Mouse (Mus musculus): Measurements from ENCODE around the gene Slf2. TPM values are rescaled to one million over a fixed set of nuclear protein-coding genes. Genes with fewer than 3 reads are reported as not detected.

Gene Slf2
- polyA plus RNA-seq, 1 experiment from 2014 or later: 28.3 TPM

DNA sequence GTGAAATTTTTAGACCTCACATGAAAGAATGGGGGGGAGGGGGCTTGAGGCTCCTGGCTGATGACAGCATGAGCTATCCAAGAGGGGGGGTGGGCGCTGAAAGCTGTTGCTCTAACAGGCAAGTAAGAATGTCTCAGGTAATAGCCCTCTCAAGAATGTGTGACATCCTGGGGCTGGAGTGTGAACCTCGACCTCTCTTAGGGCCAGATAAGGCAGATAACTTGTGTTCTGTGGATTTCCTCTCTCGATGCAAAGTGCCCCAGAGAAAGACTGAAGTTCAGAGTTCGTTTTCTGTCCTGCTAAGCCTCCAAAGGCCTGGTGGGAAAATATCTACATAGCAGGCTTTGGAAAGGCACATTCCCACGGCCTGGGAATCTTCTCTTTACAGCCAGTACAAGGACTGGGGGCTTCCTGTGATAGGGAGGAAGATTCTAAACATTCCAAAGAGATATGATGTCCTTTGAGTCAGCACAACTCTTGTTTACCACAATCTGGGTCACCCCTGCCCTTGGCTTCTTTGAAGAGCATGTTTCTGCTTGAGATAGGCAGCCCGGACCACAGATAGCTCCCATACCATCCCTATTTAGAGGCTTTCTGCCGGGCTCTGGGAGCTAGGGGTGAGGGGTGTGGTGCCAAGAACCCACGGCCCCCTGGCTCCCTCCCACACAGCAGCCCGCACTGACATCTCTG, 31.7 kb upstream of the Slf2 start:
- Histone ChIP-seq H3K4me1 (replicated peaks) (peaks cover 26% of the 10 kb centered on the region), H3K27me3 (peaks cover 17% of the 10 kb centered on the region), H3K4me3 (no peak overlapping the region), H3K36me3 (no peaks in the 10 kb centered on the region), H3K9me3 (no peaks in the 10 kb centered on the region), H3K27ac (replicated peaks) (peak overlapping the region; percentile 75), H3K4me2 (no peak overlapping the region), H3K9ac (peak overlapping the region; percentile 20)
- 36% methylated on average over 9 of the region's 9 CpGs for WGBS
- no peak for ATAC-seq (ENCODE audit: low FRiP score, low read depth)

DNA sequence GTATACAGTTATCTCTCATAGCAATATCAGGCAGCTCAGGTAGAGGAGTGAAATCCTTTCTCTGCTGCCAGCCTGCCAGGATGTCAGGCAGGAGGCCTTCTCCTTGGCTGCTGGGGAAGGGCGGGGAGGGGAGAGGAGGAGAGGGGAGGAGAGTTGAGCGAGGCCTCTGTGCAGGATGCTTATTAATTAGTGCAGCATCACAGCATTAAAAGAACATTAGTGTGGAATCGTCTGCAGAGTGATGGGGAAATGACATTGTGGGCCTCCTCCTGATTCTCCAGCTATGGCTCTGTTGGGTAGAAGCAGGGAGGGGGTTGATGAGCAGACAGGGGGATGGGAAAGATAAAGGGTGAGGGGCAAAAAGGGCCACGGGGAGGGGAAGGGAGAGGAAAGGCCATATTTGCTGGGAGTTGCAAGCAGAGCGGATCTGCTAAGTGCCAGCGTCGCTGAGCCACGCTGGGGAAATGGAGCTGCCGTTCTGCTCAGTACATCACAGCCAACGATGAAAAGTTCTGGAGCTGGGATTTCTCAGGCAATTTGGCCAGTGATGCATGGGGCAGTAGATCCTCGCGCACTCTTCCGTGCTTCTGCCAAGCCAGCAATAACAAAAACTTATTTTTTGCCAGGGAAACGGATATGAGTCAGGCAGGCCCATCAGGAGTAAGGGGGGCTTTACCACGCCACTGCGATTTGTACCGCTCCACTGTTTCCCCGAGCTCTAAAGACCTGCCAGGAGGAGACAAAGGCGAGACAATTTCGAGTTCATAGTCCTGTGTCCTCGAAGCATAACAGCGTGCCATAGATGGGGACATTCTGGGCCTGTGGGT, 30.8 kb upstream of the Slf2 start:
- Histone ChIP-seq H3K9me3 (no peaks in the 10 kb centered on the region), H3K27me3 (peaks cover 15% of the 10 kb centered on the region), H3K27ac (replicated peaks) (peak overlapping the region; percentile 75), H3K4me3 (no peak overlapping the region), H3K9ac (peak overlapping the region; percentile 20), H3K4me1 (replicated peaks) (peaks cover 26% of the 10 kb centered on the region), H3K36me3 (no peaks in the 10 kb centered on the region), H3K4me2 (peak overlapping the region; percentile 28)
- ATAC-seq (ENCODE audit: low FRiP score, low read depth): peak; percentile 51; the same call in 1 of the 2 replicates
- 10% methylated on average over 22 of the region's 22 CpGs for WGBS

DNA sequence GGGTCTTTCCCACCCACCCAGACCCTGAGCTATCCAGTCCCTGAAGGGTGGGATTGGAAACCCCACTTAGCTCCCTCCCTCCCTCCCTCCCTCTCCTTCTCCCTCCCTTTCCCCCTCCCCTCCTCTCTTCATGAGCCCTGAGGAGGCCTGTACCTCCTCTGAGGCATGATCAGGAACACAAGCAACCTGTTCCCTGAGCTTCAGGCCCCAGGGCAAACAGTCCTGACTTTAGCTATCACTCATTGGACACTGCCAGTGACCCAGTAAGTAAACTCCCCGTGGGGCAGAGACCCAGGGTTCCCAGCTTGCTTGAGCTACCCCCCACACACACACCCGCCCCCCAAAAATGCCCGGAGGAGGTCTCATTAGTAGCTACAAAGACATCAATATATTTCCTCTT, 29.9 kb upstream of the Slf2 start:
- H3K36me3 ChIP-seq: no peaks in the 10 kb centered on the region
- no peak overlapping the region for H3K27ac ChIP-seq (replicated peaks)
- H3K4me3 ChIP-seq: no peak overlapping the region
- H3K4me1 ChIP-seq (replicated peaks): peaks cover 26% of the 10 kb centered on the region
- peaks cover 8% of the 10 kb centered on the region for H3K27me3 ChIP-seq
- H3K4me2 ChIP-seq: no peak overlapping the region
- no peak for ATAC-seq (ENCODE audit: low FRiP score, low read depth)
- H3K9ac ChIP-seq: no peak overlapping the region
- H3K9me3 ChIP-seq: no peaks in the 10 kb centered on the region
- 52% methylated on average over 3 of the region's 3 CpGs for WGBS

DNA sequence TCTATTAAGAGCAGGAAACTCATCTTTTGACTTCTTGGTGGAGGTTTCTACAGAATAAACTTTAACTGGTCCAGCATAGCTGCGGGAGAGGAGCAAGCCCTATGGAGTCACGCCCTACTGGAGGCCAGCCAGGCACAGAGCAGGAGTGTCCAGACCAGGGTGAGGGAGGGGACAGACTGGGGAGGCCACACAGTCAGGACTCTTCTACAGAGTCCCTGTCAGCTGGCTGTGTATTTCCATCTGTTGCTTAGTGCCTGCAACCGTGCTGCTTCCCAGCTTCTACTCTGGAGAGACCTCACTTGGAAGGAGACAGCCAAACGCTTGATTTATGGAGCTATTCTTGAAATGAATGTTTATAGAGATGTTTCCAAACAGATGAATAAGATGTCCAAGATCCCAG, 28.6 kb upstream of the Slf2 start:
- 79% methylated on average over 4 of the region's 4 CpGs for WGBS
- no peak overlapping the region for H3K27ac ChIP-seq (replicated peaks)
- H3K27me3 ChIP-seq: no peaks in the 10 kb centered on the region
- H3K4me1 ChIP-seq (replicated peaks): peaks cover 26% of the 10 kb centered on the region
- H3K9me3 ChIP-seq: no peaks in the 10 kb centered on the region
- no peak overlapping the region for H3K4me2 ChIP-seq
- no peak overlapping the region for H3K9ac ChIP-seq
- H3K36me3 ChIP-seq: no peaks in the 10 kb centered on the region
- H3K4me3 ChIP-seq: no peak overlapping the region
- ATAC-seq (ENCODE audit: low FRiP score, low read depth): no peak

- Histone ChIP-seq H3K9ac (no peak overlapping the region), H3K4me3 (no peak overlapping the region)
- WGBS: 74% methylated on average over 6 of the region's 6 CpGs
These were observed 27.5 kb upstream of the Slf2 start for GRCm38 (mm10) chr19:44903343-44904000.

DNA sequence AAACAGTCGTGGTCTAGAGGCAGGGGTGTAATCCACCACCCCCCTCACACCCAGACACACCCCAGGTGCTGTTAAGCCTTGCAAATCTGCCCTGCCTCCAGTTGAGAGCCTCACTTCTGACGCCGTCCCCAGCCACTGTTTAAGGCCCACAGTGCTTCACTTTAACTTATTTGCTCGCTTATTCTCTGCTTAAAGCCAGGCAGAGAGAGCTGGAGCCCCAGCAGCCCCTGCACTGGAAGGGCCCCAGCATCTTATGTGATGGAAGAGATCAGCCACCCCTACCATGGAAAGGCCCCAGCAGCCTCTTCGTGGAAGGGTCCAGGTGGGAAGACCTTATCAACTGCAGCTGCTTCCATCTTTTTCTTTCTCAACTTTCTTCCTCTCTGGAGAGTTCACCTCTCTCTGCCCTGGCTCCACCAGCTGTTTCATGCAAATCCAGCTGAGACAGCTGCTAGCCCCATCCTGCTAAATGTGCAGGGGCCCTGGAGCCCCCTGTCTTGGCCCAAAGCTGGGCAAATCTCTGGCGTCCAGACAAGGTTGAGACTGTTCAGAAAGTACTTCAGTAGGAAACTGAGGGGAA, 26.7 kb upstream of the Slf2 start:
- Histone ChIP-seq H3K4me3 (no peak overlapping the region), H3K4me2 (no peak overlapping the region), H3K9me3 (no peaks in the 10 kb centered on the region), H3K4me1 (replicated peaks) (peaks cover 34% of the 10 kb centered on the region), H3K36me3 (no peaks in the 10 kb centered on the region), H3K27me3 (no peaks in the 10 kb centered on the region), H3K27ac (replicated peaks) (no peak overlapping the region), H3K9ac (no peak overlapping the region)
- 43% methylated on average over 6 of the region's 6 CpGs for WGBS
- ATAC-seq (ENCODE audit: low FRiP score, low read depth): no peak

More at GRCm38 (mm10) chr19:44903343-44904000, 27.5 kb upstream of the Slf2 start:
- no peak for ATAC-seq (ENCODE audit: low FRiP score, low read depth)
- H3K27ac ChIP-seq (replicated peaks): no peak overlapping the region
- no peak overlapping the region for H3K4me2 ChIP-seq
- H3K9me3 ChIP-seq: no peaks in the 10 kb centered on the region
- H3K36me3 ChIP-seq: no peaks in the 10 kb centered on the region
- H3K4me1 ChIP-seq (replicated peaks): peaks cover 35% of the 10 kb centered on the region
- no peaks in the 10 kb centered on the region for H3K27me3 ChIP-seq

DNA sequence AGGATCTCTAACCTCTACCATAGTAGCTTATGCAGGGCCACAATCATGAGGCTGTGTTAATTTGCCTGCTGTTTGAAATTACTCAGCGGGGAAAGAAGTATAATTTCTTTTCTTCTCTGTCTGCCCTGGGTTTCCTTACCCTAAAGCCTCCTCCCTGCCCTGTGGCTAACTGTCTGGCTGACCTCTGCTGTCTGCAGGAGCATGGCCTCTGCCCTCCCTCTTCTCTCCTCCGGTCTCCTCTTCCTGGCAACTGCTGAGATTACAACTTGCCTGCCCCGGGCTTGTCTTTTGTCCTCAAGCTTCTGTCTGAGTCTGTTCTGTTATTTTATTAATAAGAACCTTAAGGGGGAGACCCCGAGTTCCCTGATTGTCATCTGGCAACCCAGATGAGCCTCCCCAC, 25.6 kb upstream of the Slf2 start:
- H3K4me3 ChIP-seq: no peak overlapping the region
- no peak overlapping the region for H3K27ac ChIP-seq (replicated peaks)
- WGBS: 19% methylated on average over 4 of the region's 4 CpGs

DNA sequence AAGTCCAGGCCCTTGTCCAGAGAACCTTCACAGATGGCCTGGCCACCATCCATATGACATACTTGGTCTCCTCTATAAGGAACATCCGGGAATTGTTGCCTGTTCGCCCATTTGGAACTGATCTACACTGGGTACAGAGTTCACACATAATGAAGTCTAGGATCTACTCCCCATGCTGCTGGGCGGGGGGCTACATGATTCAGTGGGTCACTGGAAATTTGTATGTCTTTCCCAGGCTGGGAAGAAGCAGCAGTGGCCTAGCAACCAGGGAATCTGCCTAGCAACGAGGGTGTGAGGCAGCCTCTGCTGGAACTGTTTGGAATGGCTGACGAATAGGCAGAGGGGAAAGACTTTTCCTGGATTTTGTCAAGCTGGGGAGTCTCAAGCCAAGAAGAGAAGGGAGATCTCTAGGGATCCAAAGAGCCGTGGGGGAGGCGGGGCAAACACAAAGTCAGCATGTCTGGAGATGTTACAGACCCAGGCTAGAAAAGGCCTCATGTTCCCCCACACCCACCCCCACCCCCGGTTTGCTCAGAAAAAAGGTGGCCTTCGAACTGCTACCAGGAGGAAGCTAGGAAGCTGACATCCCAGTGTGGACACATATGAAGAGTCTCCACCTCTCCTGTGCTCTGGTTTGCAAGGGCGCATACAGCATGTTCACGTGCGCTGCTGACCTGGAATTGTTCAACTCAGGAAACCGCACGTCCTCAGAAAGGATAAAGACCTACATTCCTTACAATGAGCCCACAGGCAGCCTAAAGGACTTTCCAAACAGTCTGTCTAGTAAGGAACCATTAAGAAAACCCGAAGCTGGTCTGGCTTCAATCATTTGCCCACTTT, 22.9 kb upstream of the Slf2 start:
- WGBS: 43% methylated on average over 15 of the region's 15 CpGs

More for the DNA sequence above, 25.6 kb upstream of the Slf2 start:
- ATAC-seq (ENCODE audit: low FRiP score, low read depth): no peak
- Histone ChIP-seq H3K27me3 (no peaks in the 10 kb centered on the region), H3K36me3 (no peaks in the 10 kb centered on the region), H3K4me2 (no peak overlapping the region), H3K4me1 (replicated peaks) (peaks cover 23% of the 10 kb centered on the region), H3K9me3 (no peaks in the 10 kb centered on the region), H3K9ac (no peak overlapping the region)

DNA sequence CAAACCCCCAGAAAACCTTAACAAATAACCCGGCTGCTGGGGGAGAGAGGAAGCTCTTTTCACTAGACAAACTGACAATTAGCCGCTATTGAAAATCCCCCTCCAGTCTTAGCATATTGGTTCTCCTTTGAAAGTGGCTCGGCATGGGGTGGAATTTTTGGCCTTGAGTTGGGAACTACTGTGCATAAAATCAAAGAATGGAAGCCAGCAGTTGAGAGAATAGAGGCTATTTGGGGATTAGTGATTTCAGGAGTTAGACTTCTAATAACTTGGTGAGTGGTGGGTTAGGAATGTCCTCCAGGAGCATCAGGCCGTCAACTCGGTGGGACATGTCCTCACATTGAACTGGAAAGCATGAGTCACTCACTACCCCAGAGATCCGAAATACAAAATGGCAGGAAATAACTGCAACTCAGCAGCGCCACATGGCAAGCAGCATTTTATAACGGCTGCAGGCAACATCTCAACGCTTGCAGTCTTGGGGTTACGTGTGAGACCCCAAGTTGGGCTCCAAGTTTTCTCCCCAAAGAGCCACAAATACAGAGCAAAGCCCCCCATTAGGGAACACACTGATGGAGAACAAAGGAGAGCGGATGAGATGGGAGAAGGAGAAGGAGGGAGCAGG, 22.0 kb upstream of the Slf2 start:
- no peak overlapping the region for H3K9ac ChIP-seq
- 50% methylated on average over 11 of the region's 11 CpGs for WGBS
- H3K4me1 ChIP-seq (replicated peaks): peaks cover 11% of the 10 kb centered on the region
- no peak overlapping the region for H3K27ac ChIP-seq (replicated peaks)
- H3K4me3 ChIP-seq: no peak overlapping the region
- H3K4me2 ChIP-seq: no peak overlapping the region
- no peaks in the 10 kb centered on the region for H3K9me3 ChIP-seq
- no peak for ATAC-seq (ENCODE audit: low FRiP score, low read depth)
- H3K36me3 ChIP-seq: no peaks in the 10 kb centered on the region
- no peaks in the 10 kb centered on the region for H3K27me3 ChIP-seq

More for the DNA sequence above, 22.9 kb upstream of the Slf2 start:
- H3K27ac ChIP-seq (replicated peaks): no peak overlapping the region
- no peak overlapping the region for H3K4me2 ChIP-seq
- H3K9ac ChIP-seq: no peak overlapping the region
- H3K4me3 ChIP-seq: no peak overlapping the region
- no peaks in the 10 kb centered on the region for H3K9me3 ChIP-seq
- H3K27me3 ChIP-seq: no peaks in the 10 kb centered on the region
- peak; percentile 48; the same call in 1 of the 2 replicates for ATAC-seq (ENCODE audit: low FRiP score, low read depth)
- H3K4me1 ChIP-seq (replicated peaks): peaks cover 11% of the 10 kb centered on the region
- no peaks in the 10 kb centered on the region for H3K36me3 ChIP-seq

DNA sequence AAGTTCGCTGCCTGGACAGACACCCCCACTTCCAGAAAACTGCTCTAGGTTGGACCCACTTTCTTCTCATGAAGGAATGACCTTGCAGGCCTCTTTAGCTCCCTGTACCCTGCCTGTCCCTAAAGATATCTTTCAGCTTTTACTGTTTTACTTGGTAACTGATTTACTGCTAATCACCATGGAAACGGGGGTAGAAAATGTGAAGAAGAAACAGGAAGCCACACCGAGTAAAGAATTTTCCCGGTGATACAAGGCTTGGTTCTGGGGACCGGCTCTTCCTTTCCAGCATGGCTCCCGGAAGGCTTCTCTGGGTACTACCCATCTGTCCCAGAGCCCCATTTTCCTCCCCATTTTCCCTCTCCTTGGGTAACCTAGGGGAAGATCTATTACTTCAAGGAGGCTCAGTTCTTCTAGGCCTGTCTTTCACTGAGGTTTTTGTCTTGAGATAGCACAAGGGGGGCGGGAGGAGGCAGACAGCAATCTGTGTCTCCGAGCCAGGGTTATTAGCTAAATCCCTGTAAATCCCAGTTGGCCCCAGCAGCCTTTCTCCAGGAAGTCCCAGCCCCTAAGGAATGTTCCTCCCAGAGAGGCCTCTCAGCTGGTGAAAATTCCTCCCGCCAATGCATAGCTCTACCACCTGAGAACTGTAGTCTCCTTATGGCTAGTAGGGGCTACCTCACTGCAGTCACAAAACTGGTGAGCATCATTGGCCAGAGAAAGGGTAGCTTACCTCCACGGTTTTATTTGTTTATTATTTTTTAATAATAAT, 16.3 kb upstream of the Slf2 start:
- WGBS: 60% methylated on average over 10 of the region's 10 CpGs
- H3K36me3 ChIP-seq: no peaks in the 10 kb centered on the region
- H3K27ac ChIP-seq (replicated peaks): no peak overlapping the region
- no peak overlapping the region for H3K4me2 ChIP-seq
- H3K9me3 ChIP-seq: no peaks in the 10 kb centered on the region
- no peak for ATAC-seq (ENCODE audit: low FRiP score, low read depth)
- H3K9ac ChIP-seq: no peak overlapping the region
- H3K4me3 ChIP-seq: no peak overlapping the region
- no peaks in the 10 kb centered on the region for H3K27me3 ChIP-seq
- no peaks in the 10 kb centered on the region for H3K4me1 ChIP-seq (replicated peaks)
